8 mouse cellular contexts compared by ENCODE assay signal in the genomic region with DNA sequence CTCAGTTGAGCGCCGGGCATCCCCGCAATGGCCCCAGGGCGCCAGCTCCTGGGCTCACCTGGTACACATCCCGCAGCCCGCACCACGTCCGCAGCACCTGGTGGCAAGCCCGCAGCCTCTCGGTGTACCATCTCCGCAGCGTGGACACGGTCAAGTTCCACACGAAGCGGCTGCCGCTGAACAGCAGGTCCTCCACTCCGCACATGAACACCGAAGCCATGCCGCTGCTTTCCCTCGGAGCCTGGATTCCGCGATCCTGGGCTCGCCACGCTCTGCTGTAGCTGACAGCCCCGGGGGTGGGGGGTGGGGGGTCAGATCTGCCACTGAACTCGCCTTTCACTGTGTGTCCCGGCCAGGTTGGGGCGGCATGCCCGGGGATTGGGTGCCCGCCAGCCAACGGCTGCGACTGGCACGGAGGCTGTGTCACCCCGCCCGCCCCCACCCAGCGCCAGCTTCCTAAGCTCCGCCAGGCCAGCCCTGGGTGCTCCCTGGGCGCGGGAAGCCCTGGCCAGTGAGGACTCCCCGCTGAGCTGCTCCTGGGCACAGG.
DNase-seq lines count a peak whose midpoint lies in the region; ATAC-seq and TF ChIP-seq lines count a peak whose summit lies in the region.

No protein-coding gene starts in this region.

- peak overlapping the region; percentile 49 for H3K9ac ChIP-seq in hindbrain, embryonic 15.5 days

- ATAC-seq in hindbrain, embryonic 15.5 days (ENCODE audit: low FRiP score, low read depth): peak; percentile 80

- H3K9me3 ChIP-seq in hindbrain, embryonic 15.5 days: no peaks in the 10 kb centered on the region

- H3K4me3 ChIP-seq in gastrocnemius, adult 2 months: peak overlapping the region; percentile 83
- H3K4me3 ChIP-seq in hindbrain, embryonic 15.5 days: peak overlapping the region; percentile 48

- peak overlapping the region; percentile 94 for H3K4me2 ChIP-seq in hindbrain, embryonic 15.5 days

- H3K36me3 ChIP-seq in hindbrain, embryonic 15.5 days: no peaks in the 10 kb centered on the region

- intact Hi-C loops in gastrocnemius, adult 2 months (cut with DNase I): loop anchor here (5.0 kb wide), 1 partner anchor 65 kb away; no protein-coding TSS in a partner anchor

- H3K27ac ChIP-seq in gastrocnemius, adult 2 months: peak overlapping the region; percentile 86
- H3K27ac ChIP-seq in hindbrain, embryonic 15.5 days (replicated peaks): no peak overlapping the region

- peak; percentile 60 to 64 for DNase-seq in adrenal gland, adult 18-20 months (ENCODE audit: low spot score in 2 of 2)
- DNase-seq in cerebellum, adult 9-11 months: peak; percentile 68
- DNase-seq in gastrocnemius, adult 2 months: peak; percentile 94
- DNase-seq in layer of hippocampus, postnatal 36 days: peak; percentile 60 to 71
- DNase-seq in lung, postnatal 25 days (ENCODE audit: low spot score): peak; percentile 64
- DNase-seq in retina, postnatal 7 days (ENCODE audit: low read depth, low spot score): peak; percentile 77
- no peak for DNase-seq in thymus, postnatal 0 days (ENCODE audit: low spot score)

- WGBS in hindbrain, embryonic 15.5 days: 1% methylated on average over 38 of the region's 40 CpGs

- no peaks in the 10 kb centered on the region for H3K27me3 ChIP-seq in hindbrain, embryonic 15.5 days

- peaks cover 35% of the 10 kb centered on the region for H3K4me1 ChIP-seq in hindbrain, embryonic 15.5 days (replicated peaks)

- TF ChIP-seq CTCF in gastrocnemius, adult 2 months (IDR thresholded peaks at IDR 0.05): no peak
